Mouse (Mus musculus) CD4-positive, CD25-positive, alpha-beta regulatory T cell, adult 4 months (primary cell): Measurements from ENCODE around the gene Mindy3. TPM values are rescaled to one million over a fixed set of nuclear protein-coding genes. Genes with fewer than 3 reads are reported as not detected.
"Not testable (repeated sequence)": the region's sequence is repeated elsewhere in the genome, so short reads cannot be mapped to it uniquely, and the experiment has no call there.

Experiments used
- ATAC-seq: one replicate; pipeline ENCODE4 v1.8.0; 2017
- polyA plus RNA-seq, 2 experiments: library from polyadenylated mRNA; unstranded; fragments of 100-300 nt; shearing (Covaris generic); gene quantifications; one replicate each; pipeline ENCODE4 v1.2.1; 2017

Mindy3 gene
- polyA plus RNA-seq: 10 to 100 TPM; 37.1 to 44.8 TPM

GRCm38 (mm10) chr2:12419262-12419655 lies at the start of gene Mindy3:
Gene Mindy3 (minus strand): TSS chr2:12419470.
- peak; percentile 82 for ATAC-seq

GRCm38 (mm10) chr2:12459732-12460131 lies 40.5 kb upstream of the Mindy3 start:
- peak; percentile 53 for ATAC-seq

DNA sequence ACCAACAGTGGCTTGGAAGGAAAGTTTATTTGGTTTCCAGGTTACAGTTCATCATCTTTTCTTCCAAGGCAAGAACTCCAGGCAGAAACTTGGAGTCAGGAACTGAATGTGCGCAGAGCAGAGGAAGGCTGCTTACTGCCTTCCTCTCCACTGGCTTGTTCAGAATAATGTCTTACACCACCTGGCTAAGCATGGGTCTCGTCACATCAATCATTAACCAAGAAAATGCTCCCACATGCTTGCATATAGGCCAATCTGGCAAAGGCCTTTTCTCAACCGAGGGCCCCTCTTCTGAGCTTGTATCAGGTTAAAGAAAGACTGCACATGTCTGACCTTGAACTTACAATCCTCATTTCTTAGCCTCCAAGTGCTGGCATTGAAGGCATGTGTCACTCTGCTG lies 30.8 kb upstream of the Mindy3 start:
- no peak for ATAC-seq

DNA sequence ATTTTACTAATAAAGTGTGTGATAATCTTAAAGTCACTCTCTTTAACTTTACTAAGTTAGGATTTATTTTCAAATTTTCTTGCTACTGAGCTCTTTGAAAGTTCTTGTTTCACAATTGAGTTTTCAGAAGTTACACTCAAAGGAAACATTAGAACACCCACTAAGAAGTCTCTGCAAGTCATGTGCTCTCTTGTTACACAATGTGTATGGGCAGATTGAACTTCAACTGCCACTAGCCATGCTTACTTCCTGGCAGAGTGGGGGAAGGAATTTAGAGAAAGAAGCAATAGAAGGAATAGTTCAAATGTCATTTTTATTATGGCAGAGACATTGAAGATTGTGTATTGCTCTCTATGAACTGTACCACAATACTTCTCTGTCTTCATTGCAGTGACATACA lies 20.9 kb upstream of the Mindy3 start:
- ATAC-seq: peak; percentile 53

DNA sequence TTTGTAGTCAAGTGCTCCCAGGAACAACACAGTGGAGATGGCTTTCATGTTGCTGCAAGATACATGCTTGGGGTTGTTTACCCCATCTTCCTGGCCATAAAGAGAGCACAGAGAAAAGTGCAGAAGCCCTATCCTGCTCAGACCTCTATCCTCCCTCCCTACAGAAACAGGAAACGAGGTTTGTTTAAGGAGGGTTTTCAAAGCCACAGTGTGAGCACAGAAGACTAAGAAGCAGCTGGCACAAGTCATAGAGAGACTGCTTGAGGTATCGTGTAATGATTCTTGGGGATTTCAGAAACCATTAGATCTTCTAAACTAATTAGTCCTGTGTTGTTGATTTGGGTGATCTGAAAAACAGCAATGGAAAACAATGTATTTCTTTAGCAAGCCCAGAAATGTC lies 20.3 kb upstream of the Mindy3 start:
- peak; percentile 84 for ATAC-seq

DNA sequence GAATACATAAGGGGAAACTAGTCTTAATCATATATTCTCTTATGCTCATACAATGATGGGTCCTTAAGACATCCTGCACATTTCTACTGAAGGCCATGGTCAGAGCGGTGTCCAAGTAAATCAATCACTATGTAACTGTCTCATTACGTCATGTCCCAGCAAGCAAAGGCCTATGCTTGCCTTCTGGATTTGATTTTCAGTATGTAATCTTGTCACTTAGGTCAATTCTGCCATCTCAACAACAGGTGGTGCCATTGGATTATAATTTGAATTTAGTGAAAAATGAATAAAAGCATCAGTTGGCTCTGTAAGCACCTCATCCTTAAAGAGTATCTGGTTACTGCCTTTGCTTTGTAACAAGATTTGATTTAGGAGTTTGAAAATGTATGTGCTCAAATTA lies 18.9 kb upstream of the Mindy3 start:
- peak; percentile 65 for ATAC-seq

DNA sequence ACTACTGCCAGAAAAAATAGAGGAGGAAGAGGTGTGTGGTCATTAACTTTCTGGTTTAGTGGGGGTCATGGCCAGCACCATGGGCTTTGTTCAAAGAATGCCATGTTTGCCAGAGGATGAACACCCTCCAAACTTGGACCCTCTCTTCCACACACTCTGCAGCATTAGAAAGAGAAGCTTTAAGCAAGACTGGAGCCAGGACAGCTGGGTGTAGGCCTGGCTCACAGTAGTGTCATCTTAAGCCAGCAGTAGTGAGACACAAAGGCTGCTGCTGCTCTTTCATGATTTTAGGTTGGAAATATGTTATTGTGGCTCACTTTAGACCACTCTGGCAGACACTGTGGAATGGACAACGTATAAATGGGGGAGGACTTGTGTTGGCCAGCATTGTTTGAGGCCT lies 12.8 kb upstream of the Mindy3 start:
- no peak for ATAC-seq

DNA sequence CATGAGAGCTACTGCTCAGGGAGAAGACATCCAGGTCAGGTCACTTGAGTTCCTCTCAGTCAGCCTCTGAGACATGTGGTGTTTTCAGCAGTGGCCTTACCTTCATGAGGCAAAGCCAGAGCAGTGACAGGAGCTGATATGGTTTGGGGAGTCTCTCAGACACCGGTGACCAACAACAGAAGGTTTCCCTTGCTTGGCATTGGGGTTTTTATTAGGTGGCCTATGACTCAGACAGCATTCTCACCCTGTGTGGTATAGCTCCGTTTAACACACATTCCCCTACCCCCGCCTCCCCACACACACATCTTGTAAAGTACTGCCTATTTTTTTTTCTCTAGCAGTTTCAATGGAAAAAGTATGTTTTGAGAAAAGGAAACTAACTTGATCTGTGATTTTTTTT lies 5.1 kb upstream of the Mindy3 start:
- peak; percentile 76 for ATAC-seq

DNA sequence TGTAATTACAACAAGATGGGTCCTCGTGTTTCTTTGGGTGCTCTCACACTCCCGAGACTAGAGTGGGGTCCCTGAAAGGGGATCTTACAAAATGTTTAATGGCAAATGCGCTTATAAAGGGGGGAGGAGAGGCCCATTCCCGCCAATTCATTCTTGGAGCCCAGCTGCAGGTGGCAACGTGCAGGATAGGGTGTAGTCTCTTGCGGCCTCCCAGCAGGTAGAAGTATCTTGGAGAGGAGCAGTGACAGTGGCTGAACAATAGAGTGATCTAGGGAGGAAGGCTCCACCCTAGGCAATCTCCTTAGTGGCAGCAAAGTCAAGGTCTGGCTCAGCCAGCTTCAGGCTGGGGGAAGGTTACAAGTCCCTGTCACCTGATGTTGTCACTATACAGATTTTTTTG lies 4.2 kb upstream of the Mindy3 start:
- ATAC-seq: not testable (repeated sequence)

- ATAC-seq: peak; percentile 51
Measured at GRCm38 (mm10) chr2:12418534-12419261, 572 bp downstream of the Mindy3 start.

- peak; percentile 46 for ATAC-seq
Measured at GRCm38 (mm10) chr2:12418121-12418520, 1.1 kb downstream of the Mindy3 start.

GRCm38 (mm10) chr2:12412309-12412708 lies 7.0 kb downstream of the Mindy3 start:
- ATAC-seq: no peak

DNA sequence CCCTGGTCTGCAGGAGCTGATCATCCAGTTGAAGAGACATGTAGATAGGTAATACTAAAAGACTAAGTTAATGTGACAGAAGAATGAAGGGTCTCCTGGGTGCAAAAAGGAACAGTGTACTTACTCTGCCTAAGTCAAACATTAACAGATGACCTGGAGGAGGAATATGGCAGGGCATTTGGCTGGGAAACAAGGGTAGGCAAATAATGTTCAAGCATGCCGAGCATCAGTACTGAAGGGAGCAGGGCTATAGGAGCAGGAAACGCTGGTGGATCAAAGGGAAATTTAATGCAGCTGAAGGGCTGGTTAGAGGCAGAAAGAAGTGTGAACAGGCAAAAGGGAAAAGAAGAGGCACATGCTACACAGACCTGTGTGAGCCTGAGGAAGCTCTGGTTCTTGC lies 8.1 kb downstream of the Mindy3 start:
- no peak for ATAC-seq

DNA sequence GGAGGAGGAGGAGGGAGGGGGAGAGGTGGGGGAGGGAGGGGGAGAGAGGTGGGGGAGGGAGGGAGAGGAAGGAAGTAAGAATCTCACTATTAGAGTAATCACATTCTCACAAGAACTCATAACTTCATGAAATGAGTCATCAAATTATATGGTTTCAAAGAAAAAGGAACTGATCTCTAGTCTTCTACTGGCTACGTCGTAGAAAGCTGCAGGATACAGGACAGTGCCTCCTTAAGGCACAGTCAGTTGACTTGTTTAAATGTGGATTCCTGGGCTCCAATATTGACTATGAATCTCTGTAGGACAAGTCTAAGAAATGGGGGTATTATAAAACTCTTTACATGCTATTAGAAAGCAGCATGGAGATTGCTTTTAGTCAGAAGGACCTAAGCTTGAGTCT lies 12.5 kb downstream of the Mindy3 start:
- peak; percentile 93 for ATAC-seq

GRCm38 (mm10) chr2:12402469-12402868 lies 16.8 kb downstream of the Mindy3 start:
- ATAC-seq: no peak

DNA sequence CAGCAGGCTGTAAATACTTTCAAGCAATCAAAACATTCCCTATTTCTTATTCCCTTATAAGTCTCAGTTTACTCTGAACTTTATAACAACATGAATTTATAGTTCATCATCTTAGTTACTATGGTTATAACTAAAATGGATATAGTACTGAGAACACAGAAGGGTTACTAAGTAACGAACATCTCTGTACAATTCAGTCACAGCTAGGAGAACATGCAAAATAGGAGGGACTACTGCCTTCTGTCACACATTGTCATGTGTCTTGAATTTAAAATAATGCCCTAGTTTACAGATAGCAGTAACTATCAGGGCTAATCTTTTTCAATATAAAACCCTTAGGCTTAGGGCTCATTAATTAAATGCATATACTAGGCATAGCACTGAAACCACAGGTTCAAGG lies 18.1 kb downstream of the Mindy3 start:
- ATAC-seq: no peak

GRCm38 (mm10) chr2:12389028-12389427 lies 30.2 kb downstream of the Mindy3 start:
- peak; percentile 77 for ATAC-seq

DNA sequence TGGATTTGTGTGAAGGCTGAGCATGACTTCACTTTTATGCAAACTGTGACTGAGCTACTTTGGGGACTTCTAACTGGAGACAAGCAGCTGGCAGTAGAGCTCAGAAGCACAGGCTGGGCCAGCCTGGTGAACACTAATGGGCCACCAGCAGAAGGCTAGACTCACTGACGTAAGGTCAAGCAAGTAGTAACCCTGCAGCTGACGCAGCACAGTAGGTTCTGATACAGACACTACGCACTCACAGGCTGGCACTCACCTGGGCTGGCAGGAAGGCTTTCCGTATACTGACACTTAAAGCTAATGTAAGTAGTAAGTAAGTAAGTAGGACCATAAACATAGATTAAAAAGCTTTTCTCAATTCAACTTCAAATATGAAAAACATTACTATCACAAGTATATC lies 30.7 kb downstream of the Mindy3 start:
- ATAC-seq: no peak

DNA sequence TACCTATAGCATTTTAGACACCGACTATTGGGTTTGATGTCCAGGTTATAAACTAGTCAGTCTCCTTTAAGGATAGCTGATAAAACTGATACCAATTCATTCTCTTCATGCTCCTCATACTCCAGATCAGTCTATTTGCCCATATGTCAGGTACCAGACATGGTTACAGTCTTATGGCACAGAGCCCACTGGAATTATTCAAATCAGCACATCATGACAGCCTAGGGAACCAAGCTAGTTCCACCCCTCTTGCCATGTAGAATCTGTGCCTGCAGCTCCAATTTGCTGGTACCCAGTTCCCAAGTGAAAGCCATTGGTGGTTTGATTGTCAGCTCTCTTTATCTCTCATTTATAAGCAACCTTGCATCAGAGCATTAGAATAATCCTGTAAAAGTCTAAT lies 34.9 kb downstream of the Mindy3 start:
- no peak for ATAC-seq

- ATAC-seq: no peak
Measured at GRCm38 (mm10) chr2:12382650-12383049, 36.6 kb downstream of the Mindy3 start.

DNA sequence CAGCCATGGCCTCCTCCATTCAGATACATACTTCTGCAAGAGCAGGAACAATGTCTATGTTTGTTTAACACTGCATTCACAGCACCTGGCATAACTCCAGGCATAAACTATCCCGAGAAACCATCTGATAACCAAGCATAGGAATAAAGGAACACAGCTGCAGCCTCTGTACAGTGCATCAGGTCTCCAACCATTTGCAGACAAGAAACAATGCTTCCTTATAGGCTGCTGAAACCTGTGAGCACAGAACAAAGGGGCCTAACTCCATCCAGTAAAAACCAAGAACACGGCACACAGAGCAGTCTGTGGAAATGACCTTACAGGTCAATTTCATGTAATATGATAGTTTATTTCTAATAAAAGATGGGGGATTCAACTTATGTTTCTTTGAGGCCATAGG lies 39.0 kb downstream of the Mindy3 start:
- ATAC-seq: no peak

DNA sequence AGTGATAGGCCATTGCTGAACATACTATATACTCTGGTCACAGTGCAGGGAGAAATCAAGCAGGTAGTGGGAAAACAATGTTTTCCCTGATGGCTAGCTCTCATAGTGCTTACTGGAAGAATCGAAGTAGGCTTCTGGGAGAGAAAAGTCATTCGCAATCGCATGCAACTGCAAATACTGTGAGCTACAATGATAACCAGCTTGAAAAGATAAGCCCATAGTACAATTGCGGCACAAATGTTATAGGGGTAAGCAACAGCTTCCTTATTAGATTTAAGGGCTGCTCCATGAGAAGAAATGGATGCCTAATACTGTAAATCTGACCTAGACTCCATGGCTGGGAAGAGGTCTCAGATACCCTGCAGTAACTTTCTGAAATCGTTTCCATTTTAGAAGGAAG lies 40.7 kb downstream of the Mindy3 start:
- no peak for ATAC-seq

GRCm38 (mm10) chr2:12377024-12377423 lies 42.2 kb downstream of the Mindy3 start:
- no peak for ATAC-seq

GRCm38 (mm10) chr2:12372883-12373282 lies 46.4 kb downstream of the Mindy3 start:
- no peak for ATAC-seq

DNA sequence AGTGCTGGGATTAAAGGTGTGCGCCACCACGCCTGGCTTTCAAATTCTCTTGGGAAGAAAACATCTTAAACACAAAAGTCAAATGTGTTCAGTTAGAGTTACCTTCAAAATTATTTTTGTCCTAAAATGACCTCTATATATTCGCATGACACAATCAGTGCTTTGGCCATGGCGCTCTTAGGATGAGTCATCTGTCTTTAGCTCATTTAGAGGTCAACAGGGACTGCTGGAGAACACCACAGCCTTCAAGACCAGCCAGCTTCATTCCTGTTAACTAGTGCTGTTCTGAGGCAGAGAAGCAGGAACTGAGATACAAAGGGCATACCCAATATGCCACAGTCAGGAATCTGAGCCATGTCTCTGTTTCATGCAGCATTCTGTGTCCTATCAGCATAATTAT lies 47.9 kb downstream of the Mindy3 start:
- ATAC-seq: no peak
